Mouse (Mus musculus) small intestine, adult 2 months (tissue): ENCODE results near the gene Cct8l1.

Experiments
- CTCF ChIP-seq: fragments of 200-500 bp; IDR thresholded peaks from 2 replicates; pipeline ENCODE4 v1.5.1; 2012; ENCODE audit warnings: low read depth, mild to moderate bottlenecking, control low read depth, inconsistent platforms, low read length, moderate library complexity, mixed read lengths; ENCODE audit not compliant: insufficient replicate concordance, insufficient read length; ENCODE audit errors: extremely low read depth
- POLR2A ChIP-seq: fragments of 200-500 bp; IDR thresholded peaks from 2 replicates; pipeline ENCODE4 v1.6.1; 2012; ENCODE audit warnings: low read depth, mild to moderate bottlenecking, control low read depth, inconsistent platforms, low read length, moderate library complexity

GRCm38 (mm10) chr5:25554210-25554609, 38.3 kb downstream of the Cct8l1 start:
- TF ChIP-seq POLR2A (no peak), CTCF (no peak)
